Mouse (Mus musculus) mammary gland, adult 2 months (tissue): ENCODE measurements around the gene Icam4. TPM values are rescaled to one million over a fixed set of nuclear protein-coding genes. Genes with fewer than 3 reads are reported as not detected.

Source experiments
- polyA plus RNA-seq: library from polyadenylated mRNA; depleted of rRNA; stranded (reverse); fragments of >200 nt; gene quantifications from 2 replicates; pipeline ENCODE4 v1.2.3, GENCODE M21; 2012; ENCODE audit warnings: low replicate concordance; rRNA removed

Gene Icam4
- polyA plus RNA-seq: 0.84 and 1.0 TPM in 2 replicates

DNA sequence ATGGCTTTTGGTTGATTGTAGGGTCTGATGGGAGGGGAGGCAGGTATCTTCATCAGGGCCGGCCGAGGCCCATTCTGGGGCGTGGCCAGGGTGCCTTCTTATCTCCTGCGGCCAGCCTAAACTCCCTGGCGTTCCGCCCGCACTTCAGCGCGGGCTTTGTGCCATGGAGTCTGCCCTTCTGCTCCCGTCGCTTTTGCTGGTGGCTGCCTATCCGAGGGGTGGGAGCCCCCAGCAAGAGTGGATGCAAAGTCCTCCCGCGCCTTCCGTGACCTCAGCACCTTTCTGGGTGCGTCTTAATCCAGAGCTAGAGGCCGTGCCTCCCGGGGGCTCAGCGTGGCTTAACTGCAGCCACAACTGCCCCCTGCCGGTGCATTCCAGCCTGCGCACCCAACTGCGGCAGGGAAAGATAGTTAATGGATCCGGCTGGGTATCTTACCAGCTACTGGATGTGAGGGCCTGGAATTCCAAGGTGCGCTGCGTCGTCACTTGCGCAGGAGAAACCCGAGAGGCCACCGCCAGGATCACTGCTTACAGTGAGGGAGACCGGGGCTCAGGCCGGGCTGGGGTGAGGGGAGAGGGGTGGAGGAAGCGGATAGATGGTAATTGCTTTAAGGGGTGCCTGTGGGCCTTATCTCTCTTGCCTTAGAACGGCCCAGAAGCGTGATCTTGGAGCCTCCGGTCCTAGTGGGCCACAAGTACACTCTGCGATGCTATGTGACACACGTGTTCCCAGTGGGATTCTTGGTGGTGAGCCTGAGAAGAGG, at the start of gene Icam4:
Gene Icam4, plus strand, starts transcription at position 83 of the 764 bp plus-strand sequence.

DNA sequence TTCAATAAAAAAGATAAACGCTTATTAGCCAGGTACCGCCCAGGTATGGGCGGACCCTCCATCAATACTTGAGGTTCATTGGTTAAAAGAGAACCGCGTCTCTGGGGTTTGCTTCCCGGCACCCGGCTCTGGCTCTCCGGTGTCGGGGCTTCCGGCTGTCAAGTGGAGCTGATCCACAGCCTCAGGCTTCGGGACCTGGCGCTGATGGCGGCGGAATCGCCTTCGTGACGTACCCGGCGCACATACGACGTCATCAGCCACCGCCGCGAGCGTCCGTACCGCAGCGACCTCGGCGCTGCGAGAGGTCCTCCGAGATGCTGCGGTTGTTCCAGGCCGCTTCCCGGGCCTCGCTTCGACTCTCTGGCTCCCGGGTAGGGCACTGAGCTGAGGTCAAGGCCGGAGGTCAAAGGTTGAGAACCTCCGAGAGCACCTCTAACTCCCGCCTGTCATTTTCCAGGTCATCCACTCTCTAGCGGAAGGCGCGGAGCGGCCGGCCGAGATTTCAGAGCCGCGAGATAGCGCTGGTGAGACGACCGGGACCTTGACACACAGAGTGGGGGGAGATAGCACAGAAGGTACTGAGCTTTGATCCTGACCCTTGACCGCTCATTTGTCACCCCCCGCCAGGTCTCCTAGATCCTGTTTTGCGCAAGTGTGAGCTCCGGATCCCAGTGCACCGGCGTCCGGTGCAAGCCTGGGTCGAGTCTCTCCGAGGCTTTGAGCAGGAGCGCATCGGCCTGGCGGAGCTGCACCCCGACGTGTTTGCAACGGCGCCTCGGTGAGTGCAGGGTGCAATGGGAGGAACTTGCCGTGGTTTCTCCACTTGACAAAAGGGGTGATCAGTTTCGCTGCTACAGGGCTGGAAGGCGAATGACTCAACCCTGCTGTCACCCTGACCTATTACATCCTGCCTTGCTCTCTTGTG, 26.3 kb upstream of the Icam4 start, which contains the start of gene Mrpl4:
Gene Mrpl4, plus strand, starts transcription at position 112 of the 925 bp plus-strand sequence.

DNA sequence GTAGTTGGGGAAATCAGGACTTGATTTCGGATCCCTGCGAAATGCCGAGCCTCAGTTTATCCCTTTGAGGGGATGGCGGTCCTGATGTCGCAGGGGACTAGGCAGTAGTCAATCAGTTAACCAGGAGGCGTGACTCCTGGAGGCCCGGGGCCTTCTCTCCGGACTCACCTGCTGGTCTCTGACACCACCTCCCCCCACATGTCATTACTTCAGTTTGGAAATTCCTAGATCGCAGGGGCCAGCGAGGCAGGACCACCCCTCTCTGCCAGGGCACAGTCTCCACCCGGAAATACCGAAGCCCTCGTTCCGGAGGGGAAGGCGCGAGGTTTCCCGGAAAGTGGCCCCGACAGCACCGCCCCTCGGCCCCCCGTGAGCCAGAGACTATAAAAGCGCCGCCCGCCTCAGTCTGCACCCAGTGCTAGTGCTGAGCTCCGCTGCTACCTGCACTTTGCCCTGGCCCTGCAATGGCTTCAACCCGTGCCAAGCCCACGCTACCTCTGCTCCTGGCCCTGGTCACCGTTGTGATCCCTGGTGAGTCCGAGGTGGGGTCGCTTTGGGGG, 13.5 kb upstream of the Icam4 start, which contains the start of gene Icam1:
Gene Icam1, plus strand, starts transcription at position 415 of the 560 bp plus-strand sequence.

GRCm38 (mm10) chr9:21031896-21032351, 2.8 kb downstream of the Icam4 start, which contains the start of gene Icam5:
Gene Icam5, plus strand, starts transcription at chr9:21032073.

GRCm38 (mm10) chr9:21067006-21067684, 38.0 kb downstream of the Icam4 start, which contains the start of gene Zglp1:
Gene Zglp1, minus strand, starts transcription at chr9:21067093.

GRCm38 (mm10) chr9:21073044-21073840, 44.1 kb downstream of the Icam4 start, which contains the start of the genes Gm49373 and Fdx1l:
Gene Gm49373, minus strand, starts transcription at chr9:21073096.
Gene Fdx1l, minus strand, starts transcription at chr9:21073614.

Other genes with a start within 250 kb of the Icam4 start
- 78.0 and 82.3 TPM in 2 replicates for gene Col5a3, start 214.3 kb upstream of the Icam4 start, polyA plus RNA-seq
- not detected in 2 replicates for gene Rdh8, start 210.9 kb upstream of the Icam4 start, polyA plus RNA-seq
- 84.0 and 147 TPM in 2 replicates for gene A230050P20Rik, start 160.7 kb upstream of the Icam4 start, polyA plus RNA-seq
- 7.2 and 8.4 TPM in 2 replicates for gene Angptl6, start 149.6 kb upstream of the Icam4 start, polyA plus RNA-seq
- gene Ppan, start 141.2 kb upstream of the Icam4 start, polyA plus RNA-seq: 50.9 and 110 TPM in 2 replicates
- 83.8 and 108 TPM in 2 replicates for gene Eif3g, start 130.8 kb upstream of the Icam4 start, polyA plus RNA-seq
- gene Dnmt1, start 69.5 kb upstream of the Icam4 start, polyA plus RNA-seq: 22.5 and 37.3 TPM in 2 replicates
- 16.7 and 18.1 TPM in 2 replicates for gene S1pr2, start 52.6 kb upstream of the Icam4 start, polyA plus RNA-seq
- 121 and 137 TPM in 2 replicates for gene Mrpl4, start 26.6 kb upstream of the Icam4 start, polyA plus RNA-seq
- 38.8 and 51.8 TPM in 2 replicates for gene Icam1, start 13.4 kb upstream of the Icam4 start, polyA plus RNA-seq
- gene Icam5, start 2.7 kb downstream of the Icam4 start, polyA plus RNA-seq: 0.50 and 1.5 TPM in 2 replicates
- gene Zglp1, start 37.7 kb downstream of the Icam4 start, polyA plus RNA-seq: not detected in 2 replicates
- 0.12 and 0.17 TPM in 2 replicates for gene Gm49373, start 43.7 kb downstream of the Icam4 start, polyA plus RNA-seq
- gene Fdx1l, start 44.2 kb downstream of the Icam4 start, polyA plus RNA-seq: 48.8 and 76.4 TPM in 2 replicates
- 2.9 and 25.7 TPM in 2 replicates for gene Gm38431, start 62.6 kb downstream of the Icam4 start, polyA plus RNA-seq
- gene Raver1, start 62.6 kb downstream of the Icam4 start, polyA plus RNA-seq: 50.6 and 85.3 TPM in 2 replicates
- 37.7 and 50.2 TPM in 2 replicates for gene Tyk2, start 101.9 kb downstream of the Icam4 start, polyA plus RNA-seq
- 40.9 and 42.1 TPM in 2 replicates for gene Cdc37, start 120.6 kb downstream of the Icam4 start, polyA plus RNA-seq
- 15.3 and 24.3 TPM in 2 replicates for gene Pde4a, start 136.3 kb downstream of the Icam4 start, polyA plus RNA-seq
- gene Keap1, start 210.0 kb downstream of the Icam4 start, polyA plus RNA-seq: 76.5 and 140 TPM in 2 replicates
- 2.3 and 3.1 TPM in 2 replicates for gene S1pr5, start 219.1 kb downstream of the Icam4 start, polyA plus RNA-seq
- gene Atg4d, start 235.9 kb downstream of the Icam4 start, polyA plus RNA-seq: 40.1 and 41.1 TPM in 2 replicates